Mouse (Mus musculus) adrenal gland, adult 8-10 months (tissue): ENCODE data around the gene Gpr182. TPM values are rescaled to one million over a fixed set of nuclear protein-coding genes. Genes with fewer than 3 reads are reported as not detected.
A peak's percentile ranks its signal among the peaks of the same experiment; 100 is the strongest.

Source experiments
- DNase-seq: peaks from one replicate; pipeline ENCODE4 v3.0.0; 2022
- total RNA-seq, 4 experiments: library from RNA; stranded (reverse); gene quantifications; 2 replicates each; pipeline ENCODE4 v1.2.4; 2022

Gene Gpr182
- total RNA-seq, 4 experiments from 2014 or later, result 9.8 to 13.2 (median 10.4) TPM

DNA sequence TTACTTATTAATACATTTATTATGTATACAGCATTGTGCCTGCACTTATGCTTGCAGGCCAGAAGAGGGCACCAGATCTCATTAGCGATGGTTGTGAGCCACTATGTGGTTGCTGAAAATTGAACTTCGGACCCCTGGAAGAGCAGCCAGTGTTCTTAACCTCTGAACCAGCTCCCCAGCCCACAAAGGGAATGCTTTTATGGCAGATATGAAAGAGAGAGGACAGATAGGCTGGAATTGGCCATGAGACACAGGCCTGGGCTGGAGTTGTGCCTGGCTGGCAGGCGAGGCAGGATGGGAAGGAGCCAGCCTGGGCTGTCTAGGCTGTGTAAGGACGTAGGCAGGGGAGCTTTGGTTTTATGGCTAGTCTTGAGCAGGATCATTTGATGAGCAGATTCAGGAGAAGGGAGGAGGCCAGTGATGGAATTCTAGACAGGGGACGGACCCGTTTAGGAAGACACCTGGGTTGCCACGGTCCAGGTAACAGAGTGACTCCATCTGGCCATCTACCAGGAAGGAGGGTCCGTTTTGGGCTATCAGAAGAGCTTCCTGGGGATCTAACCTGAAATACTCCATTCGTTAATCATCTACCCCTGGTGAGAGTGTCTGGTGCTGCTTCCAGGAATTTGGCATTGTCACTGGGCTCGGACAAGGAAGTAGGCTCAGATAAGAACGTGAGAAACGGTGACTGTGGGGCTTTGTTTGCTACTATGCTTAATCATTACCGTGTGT, 13.2 kb downstream of the Gpr182 start:
- no peak for DNase-seq

DNA sequence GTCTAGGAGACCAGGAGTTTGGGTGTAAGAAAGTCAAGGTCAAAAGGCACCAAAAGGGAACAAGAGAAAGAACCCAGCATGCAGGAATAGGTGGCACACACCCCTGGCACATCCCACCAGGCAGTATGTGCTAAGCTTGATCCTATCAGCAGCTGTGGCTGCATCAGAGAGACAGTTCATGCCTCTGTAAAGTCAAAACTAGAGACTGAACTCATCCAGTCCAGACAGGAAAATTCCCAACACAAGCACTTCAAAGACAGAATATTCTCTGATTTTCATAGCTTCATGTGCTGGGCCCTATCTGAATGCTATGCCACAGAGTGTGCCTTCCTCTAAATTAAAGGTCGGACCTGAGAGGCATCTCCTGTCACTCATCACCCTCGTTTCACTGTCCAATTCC, 14.0 kb downstream of the Gpr182 start:
- DNase-seq, result no peak

DNA sequence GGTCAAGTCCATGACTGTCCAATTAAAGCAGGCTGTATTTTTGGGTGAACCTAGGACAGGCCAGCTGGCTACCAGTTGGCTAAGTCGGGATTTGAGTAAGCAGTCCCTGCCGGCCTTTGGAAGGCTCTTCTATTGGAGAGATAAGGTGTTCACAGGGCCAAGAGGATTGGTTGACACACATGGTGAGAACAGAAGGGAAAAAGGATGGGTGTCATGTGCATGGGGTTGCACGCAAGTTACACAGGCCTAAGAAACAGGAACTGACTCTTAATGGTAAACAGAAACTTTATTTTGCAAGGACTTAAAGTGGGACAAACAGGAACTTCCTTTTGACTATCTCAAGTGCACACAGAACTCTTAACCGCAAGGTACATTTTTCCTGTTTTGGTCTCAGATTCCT, 14.6 kb downstream of the Gpr182 start:
- DNase-seq, result no peak

DNA sequence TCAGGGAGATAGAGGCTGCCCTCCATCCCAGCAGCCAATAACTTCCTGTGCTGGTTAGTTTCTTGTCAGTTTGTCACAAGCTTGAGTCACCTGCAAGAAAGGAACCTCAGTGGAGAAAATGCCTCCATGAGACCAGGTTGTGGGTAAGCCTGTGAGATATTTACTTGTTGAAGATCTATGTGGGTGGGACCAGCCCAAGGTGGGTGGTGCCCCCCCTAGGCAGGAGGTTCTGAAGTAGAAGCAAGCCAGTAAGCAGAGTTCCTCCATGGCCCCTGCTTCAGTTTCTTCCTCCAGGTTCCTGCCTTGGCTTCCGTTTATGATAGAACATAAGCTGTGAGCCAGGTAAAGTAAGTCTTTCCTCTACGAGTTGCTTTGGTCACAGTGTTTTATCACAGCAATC, 15.3 kb downstream of the Gpr182 start:
- DNase-seq, result no peak

DNA sequence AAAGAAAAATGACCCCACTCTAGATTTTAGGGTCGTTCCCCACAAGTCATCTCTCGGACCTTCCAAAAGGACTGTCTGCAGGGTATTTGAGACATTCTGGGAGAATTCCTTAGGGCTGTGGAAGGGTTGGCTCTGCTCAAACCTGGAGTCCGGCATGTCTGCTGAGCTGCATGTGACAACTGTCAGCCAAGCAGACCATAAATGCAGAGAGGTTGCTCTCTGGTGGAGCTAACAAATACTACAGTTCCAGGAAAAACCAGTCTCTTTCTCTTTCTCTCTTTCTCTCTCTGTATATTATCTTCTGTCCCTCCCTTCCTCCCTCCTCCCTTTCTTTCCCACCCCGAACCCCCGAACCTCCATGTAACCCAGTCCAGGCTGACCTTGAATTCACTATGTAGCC, 17.1 kb downstream of the Gpr182 start:
- DNase-seq, result no peak

DNA sequence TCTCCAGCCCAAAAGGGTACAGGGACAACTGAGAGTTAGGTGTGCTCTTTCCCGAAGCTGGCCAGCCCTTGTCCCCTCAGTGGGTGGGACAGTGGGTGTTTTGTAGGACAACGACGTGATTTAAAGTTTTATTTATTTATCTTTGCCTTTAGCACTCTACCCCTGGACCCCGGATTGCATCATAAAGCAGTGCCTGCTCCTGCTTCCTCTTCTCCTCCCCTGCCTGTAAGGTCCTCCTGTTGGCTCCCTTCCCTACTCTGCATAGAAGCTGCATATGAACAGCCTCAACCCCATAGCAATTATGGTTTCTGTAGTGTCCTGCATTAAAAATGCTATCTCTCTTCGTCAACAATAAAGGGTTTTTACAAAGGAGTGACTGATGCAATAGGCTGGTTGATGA, 20.1 kb downstream of the Gpr182 start:
- DNase-seq, result no peak

DNA sequence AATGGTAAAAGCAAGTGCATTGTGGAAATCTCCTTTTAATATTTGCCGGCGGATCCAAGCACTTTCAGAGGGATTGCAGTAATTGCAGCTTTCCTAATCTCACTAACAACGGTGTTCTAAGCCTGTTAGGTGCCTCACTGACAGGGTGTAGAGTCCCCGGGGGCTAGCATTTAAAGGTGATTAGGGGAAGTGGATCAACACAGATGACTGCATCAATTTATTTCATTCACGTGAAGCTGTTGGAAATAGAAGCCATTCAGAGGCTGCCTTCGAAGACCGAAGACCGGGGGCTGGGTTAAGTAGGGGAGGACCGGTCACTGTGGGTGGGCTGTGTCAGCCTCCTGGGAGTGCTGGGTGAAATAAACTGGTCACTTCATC, 20.6 kb downstream of the Gpr182 start:
- no peak for DNase-seq

DNA sequence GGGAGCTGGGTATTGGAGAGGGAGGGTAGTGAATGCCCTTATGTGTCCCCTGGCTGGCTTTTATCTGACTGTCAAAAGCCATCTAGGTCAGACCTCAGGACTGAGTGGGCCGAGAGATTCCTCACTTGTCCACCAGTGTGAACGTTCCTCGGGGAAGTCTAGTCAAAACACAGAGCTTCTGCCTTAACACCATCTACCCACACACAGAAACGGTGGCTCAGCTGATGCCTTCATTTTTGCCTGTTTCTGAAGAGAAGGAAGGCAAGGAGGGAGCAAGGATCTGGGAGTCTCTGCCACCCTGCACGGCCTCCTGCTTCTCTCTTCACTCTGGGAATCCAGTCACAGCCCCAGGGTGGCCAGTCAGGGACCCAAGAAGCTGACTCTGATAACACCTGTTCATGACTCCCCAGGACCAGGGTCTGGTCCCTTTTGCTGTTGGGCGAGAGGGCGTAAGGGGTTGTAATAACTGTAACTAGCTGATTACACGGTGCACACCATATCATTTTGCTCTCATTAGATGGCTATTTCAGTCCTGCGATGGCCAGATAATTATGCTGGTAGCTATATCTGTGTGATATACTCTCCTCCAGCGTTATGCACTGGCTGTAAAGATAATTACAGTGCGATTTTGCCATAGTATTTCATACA, 21.1 kb downstream of the Gpr182 start:
- DNase-seq, result no peak

DNA sequence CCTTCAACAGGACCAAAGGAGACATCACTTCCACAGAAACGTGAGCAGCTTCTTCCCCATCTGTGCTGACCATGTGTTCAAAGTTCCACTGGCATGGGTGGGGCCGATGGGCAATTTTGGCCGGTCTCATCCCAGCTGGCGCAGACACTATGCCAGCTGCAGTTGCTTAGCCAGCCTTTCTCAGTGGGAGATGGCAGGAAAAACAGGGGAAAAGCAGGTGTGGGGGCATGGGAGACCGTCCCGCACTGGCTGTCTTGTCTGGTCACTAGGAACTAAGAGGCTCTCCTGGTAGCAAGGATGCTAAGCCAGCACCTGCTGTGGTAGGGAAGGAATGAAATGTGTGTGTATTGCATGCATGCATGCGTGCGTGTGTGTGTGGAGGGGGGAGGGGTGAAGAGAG, 23.1 kb downstream of the Gpr182 start:
- no peak for DNase-seq

DNA sequence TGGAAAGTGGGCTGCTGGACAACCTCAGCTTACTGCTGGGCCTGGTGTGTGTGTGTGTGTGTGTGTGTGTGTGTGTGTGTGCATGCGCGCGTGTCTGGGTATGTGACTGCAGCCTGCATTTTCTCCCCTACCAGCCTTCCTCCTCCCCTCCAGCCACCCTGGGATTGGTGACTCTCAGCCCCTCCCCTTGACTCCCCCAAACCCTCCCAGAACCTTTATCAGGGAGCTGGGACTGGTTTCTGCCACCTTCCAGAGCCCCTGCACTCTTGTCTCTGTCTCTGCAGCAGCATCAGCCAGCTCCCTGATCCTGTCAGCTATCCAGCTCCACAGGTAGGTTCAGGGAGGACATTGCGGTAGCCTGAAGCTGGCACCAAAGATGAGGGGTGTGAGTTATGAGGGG, 26.4 kb downstream of the Gpr182 start:
- DNase-seq, result no peak

DNA sequence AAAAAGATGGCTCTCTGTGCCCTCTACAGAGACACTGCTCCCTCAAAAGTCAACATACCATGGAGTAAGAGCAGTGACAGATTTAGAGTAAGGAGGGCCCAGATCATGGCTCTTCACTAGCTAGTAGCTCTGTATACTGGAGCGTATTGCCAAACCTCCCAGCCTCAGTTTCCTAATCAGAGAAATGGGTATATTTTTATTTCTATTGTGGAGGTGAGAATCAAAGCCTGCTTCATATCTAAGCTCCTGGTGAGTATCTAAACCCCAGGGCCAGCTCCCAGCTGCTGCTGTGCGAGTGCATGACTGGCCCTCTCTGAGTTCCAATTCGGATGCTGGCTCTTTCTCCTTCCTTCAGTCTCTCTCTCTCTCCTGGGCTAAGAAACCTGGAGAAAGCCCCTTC, 27.4 kb downstream of the Gpr182 start, which contains the start of gene Tac2:
Gene Tac2 (plus strand): TSS at position 301 of the 400 bp plus-strand sequence.
- no peak for DNase-seq

DNA sequence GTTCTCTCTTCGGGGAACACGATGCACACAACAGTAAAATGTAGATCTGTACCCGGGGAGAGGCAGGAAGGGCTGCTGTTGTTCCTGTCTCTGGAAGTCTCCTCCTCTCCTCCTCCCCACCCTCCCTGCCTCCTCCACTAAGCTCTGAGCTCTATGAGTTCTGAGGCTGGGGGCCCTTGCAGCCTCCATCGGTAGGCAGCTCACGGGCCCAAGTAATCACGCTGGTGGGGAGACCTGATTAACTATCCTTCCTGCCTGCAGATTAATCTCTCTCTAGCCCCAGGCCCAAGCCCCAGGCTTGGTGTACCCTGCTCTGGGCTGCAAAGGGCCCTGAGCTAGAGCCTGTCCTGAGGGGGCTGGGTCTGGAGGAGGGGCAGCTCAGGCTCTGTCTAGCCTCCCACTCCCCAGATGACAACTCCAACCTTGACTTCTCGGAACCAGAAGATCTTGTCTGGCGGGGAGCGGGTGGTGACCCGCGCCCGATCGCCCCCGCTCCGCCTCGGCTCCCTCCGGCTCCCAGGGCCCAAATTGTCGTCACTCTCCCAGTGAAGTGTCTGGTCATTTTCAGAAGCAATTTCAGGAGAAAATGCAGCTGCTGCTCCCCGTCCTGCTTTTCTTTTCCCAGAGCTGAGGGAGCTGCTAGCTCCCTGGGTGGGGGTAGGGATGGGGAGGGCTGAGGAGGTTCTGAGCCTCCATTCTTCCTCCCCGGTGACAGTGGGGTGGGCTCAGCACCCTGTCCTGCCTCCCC, 29.7 kb downstream of the Gpr182 start:
- no peak for DNase-seq

DNA sequence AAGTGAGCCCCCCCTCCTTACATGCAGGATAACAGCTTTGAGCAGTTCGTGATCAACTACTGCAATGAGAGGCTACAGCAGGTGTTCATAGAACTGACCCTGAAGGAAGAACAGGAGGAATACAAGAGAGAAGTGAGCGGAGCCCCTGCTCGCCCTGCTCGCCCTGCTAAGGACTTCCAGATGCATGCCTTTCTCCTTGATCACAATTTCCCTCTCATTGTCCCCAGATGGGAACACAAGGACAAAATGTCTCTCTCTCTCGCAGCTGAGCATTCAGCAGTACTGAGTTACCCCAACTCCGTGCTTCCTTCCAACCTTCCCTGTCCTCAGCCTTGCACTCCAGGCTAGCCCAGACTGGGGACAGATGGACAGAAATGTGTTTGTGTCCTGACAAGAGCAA, 38.8 kb downstream of the Gpr182 start:
- no peak for DNase-seq

DNA sequence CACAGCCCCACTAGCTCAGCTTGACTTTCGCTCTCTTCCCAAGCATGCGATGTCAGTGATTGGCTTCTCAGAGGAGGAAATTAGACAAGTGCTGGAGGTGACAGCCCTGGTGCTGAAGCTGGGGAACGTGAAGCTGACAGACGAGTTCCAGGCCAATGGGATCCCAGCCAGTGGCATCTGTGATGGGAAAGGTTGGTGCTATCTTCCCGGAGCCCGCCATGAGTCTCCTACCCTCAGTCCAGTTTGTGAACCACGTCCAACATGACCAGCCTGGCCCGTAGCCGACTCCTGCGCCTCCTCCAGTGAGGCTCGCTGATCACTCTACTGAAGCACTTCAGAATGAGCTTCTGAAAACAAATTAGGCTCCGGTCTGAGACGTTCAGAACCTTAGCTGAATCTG, 41.2 kb downstream of the Gpr182 start:
- no peak for DNase-seq

DNA sequence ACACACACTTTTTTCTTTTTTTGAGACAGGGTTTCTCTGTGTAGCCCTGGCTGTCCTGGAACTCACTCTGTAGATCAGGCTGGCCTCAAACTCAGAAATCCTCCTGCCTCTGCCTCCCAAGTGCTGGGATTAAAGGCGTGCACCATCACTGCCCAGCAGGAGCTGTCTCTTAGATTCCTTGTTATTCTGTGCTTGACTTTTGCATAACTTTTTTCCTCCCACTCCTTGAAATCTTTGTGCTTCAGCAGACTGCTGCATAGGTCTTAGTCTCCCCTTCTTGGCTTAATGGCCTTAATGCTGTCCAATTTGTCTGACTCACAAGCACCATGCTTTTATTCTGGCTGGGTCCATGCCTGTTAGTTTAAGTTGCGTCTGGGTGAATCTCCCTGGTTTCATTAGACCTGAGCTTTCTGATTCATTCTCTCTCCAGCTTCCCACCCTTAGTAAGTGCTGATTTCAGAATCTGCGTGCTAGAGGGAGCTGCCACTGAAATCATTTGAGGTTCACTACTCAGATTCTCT, 42.6 kb downstream of the Gpr182 start:
- no peak for DNase-seq

DNA sequence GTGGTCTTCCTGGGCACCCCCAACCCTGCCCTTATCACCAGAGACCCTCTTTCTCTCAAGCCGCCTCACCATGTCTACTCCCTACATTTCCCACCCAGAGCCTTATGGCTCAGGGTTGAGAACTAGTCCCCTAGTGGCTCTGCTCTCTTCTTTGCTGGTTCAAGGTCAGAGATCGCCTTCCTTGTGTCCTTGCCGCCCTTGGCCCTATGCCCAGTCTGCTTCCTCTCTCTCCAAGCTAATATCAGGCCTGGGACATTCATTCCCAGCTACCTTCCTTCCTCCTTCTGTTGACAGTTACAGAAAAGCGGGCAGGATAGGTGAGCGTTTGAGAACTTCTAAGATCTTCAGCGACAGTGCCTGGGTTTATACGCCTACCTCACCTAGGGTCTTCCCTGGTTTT, 43.8 kb downstream of the Gpr182 start:
- DNase-seq, result peak; percentile 69

DNA sequence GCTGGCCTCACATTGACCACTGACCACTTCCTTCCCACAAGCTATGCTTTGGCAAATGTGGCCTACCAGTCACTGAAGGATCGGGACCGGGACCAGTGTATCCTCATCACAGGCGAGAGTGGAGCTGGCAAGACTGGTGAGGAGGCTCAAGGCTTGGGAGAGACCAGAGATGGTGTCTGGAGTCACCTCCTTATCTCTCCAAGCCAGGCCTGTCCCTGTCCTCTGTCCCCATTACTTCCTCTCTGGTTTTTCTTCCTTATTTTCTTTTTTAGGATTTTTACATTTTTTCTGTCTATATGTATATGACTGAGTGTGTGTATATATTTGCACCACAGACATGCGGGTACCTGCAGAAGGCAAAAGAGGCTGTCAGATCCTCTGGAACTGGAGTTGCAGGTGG, 45.7 kb downstream of the Gpr182 start:
- no peak for DNase-seq

DNA sequence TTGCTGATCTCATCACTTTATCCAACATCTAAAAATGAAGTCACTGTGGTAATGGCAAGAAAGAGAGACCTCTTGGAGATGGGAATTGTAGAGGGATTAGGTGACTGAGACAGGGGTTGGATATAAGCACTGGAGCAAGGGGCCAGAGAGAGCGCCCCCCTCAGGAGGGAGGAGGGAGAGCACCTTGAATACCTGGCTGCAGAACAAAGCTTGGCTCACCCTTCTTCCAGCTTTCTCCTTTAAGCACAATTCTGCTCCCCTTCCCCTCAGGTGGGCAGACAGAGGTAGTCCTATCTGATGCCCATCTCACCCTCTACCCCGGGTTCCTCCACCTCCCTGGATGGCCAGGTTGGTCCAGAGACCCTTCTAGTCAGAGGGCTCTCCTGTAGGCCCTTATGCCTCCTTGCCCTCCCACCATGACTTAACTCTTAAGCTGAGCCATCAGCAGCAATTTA, 46.7 kb downstream of the Gpr182 start, which contains the start of gene Myo1a:
Gene Myo1a (plus strand): TSS at position 405 of the 455 bp plus-strand sequence.
- DNase-seq, result no peak

DNA sequence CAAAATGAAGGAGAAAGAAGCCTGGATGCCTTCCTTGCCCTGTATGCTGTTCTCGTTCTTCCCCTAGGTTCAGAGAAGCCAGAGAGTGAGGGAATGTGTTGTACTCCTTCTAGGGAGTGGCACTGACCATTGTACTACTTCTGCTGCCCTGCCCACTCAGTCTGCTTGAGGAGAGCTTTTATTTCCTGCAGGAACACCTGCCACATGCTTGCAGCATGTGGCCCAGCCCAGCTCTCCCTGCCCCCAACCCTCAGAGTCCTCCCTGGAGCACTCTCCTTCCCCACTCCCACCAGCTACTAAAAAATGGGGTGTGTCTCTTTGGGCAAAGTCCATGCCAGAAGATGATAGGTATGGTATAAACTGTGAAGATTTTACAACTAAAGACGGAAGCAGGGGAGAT, 47.2 kb downstream of the Gpr182 start:
- no peak for DNase-seq

DNA sequence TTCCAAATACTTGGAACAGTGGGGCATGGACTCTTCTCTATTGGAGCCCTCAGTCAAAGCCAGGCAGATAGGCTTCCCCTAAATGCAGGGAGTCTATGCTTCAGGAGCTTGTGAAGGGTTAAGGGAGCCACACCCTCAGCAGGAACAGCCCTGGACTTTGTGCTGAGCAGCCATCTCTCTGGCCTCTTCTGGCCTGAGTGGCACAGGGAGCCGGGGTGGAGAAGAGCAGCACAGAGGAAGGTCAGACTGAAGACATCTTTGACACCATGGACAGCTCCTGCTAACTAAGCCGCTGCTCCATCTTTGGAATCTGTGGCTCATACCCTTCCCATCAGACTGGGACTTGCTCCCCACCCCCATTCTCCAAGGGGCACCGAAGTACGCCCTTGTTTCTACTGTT, 48.2 kb downstream of the Gpr182 start:
- DNase-seq, result no peak

DNA sequence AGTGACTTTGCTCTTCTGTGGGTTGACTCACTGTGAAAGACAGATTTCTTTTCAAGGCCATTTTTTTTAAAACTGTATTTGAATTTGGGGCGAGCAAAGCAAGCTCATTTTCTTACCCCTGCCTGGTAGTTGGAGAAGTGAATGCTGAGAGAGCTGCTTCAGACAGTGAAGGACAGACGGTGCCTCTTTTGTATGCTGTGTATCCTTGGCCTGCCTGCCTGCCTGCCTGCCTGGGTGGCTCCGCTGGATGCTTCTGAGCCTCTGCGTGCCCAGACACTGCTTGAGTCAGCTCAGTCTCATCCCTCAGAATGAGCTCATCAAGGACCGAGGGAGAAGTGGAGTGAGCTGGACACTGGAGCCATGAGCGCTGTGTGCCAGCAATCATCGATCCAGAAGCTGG, 52.6 kb downstream of the Gpr182 start:
- DNase-seq, result peak; percentile 82
